Mouse (Mus musculus) T-helper 1 cell (primary cell): ENCODE results near the gene Dbndd2.

ENCODE experiments used
- in situ Hi-C: fragments of 300-600 bp; cut with MboI, MseI; formaldehyde crosslinking; loops from one replicate; pipeline ENCODE4 v1.15.1; 2025; ENCODE audit warnings: high pct_unique_total_duplicates

Dbndd2 gene

GRCm38 (mm10) chr2:164485681-164486257 is at the start of gene Dbndd2:
Dbndd2 (plus strand) TSS chr2:164486106.
- in situ Hi-C loops: loop anchor here (10.0 kb wide), 1 partner anchor 919 kb away; the partner anchor contains the start of gene Ocstamp

GRCm38 (mm10) chr2:164436215-164436913 is 49.5 kb upstream of the Dbndd2 start:
- in situ Hi-C loops: no loop called here

GRCm38 (mm10) chr2:164436961-164437360 is 48.9 kb upstream of the Dbndd2 start:
- in situ Hi-C loops: no loop called here

- in situ Hi-C loops: no loop called here
These were observed 48.2 kb upstream of the Dbndd2 start for GRCm38 (mm10) chr2:164437710-164438109.

- in situ Hi-C loops: no loop called here
These were observed 47.6 kb upstream of the Dbndd2 start for GRCm38 (mm10) chr2:164438257-164438656.

- in situ Hi-C loops: no loop called here
These were observed 46.9 kb upstream of the Dbndd2 start for GRCm38 (mm10) chr2:164439001-164439421.

- in situ Hi-C loops: no loop called here
These were observed 45.6 kb upstream of the Dbndd2 start for GRCm38 (mm10) chr2:164440314-164440713.

- in situ Hi-C loops: no loop called here
These were observed 44.8 kb upstream of the Dbndd2 start for GRCm38 (mm10) chr2:164441155-164441554.

- in situ Hi-C loops: no loop called here
These were observed 44.2 kb upstream of the Dbndd2 start for GRCm38 (mm10) chr2:164441731-164442130.

- in situ Hi-C loops: no loop called here
These were observed 43.4 kb upstream of the Dbndd2 start for GRCm38 (mm10) chr2:164442315-164443050.

GRCm38 (mm10) chr2:164443051-164443437 is 42.9 kb upstream of the Dbndd2 start:
- in situ Hi-C loops: no loop called here

GRCm38 (mm10) chr2:164443460-164444000 is 42.4 kb upstream of the Dbndd2 start, which contains the start of gene Sdc4:
Sdc4 (minus strand) TSS chr2:164443887.
- in situ Hi-C loops: no loop called here

GRCm38 (mm10) chr2:164444701-164445100 is 41.2 kb upstream of the Dbndd2 start:
- in situ Hi-C loops: no loop called here

GRCm38 (mm10) chr2:164445399-164446085 is 40.4 kb upstream of the Dbndd2 start:
- in situ Hi-C loops: no loop called here

- in situ Hi-C loops: no loop called here
These were observed 39.8 kb upstream of the Dbndd2 start for GRCm38 (mm10) chr2:164446086-164446469.

- in situ Hi-C loops: no loop called here
These were observed 37.8 kb upstream of the Dbndd2 start for GRCm38 (mm10) chr2:164448140-164448539.

GRCm38 (mm10) chr2:164448921-164449320 is 37.0 kb upstream of the Dbndd2 start:
- in situ Hi-C loops: no loop called here

- in situ Hi-C loops: no loop called here
These were observed 36.4 kb upstream of the Dbndd2 start for GRCm38 (mm10) chr2:164449341-164450042.

- in situ Hi-C loops: no loop called here
These were observed 33.8 kb upstream of the Dbndd2 start for GRCm38 (mm10) chr2:164452000-164452676.

GRCm38 (mm10) chr2:164453047-164453757 is 32.7 kb upstream of the Dbndd2 start:
- in situ Hi-C loops: no loop called here
